Mouse (Mus musculus): ENCODE results near the gene Neil3. TPM values are rescaled to one million over a fixed set of nuclear protein-coding genes. Genes with fewer than 3 reads are reported as not detected.
"Not testable (repeated sequence)": the region's sequence is repeated elsewhere in the genome, so short reads cannot be mapped to it uniquely, and the experiment has no call there.

Gene Neil3
- polyA plus RNA-seq, 1 experiment from 2014 or later = 20.5 TPM

DNA sequence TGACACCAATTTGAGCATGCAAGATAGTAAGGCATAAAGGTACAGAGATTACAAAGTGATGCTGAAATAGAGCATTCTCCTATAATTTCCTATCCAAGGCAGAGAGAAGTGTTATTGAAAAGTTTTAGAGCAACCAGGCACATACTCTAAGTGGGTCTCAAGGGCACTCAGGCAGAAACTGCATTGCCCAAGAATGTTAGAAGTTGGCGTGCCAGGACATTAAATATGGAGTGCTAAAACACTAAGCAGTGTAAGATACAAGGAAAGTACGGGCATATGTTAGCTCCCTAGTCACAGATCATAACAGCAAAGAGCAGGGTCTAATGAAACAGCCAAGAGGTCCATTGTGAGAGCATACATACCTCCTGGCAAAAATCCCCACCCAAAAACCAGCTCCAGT, 65.3 kb downstream of the Neil3 start:
- H3K9me3 ChIP-seq (ENCODE audit: low read length) = no peaks in the 10 kb centered on the region
- ATAC-seq = no peak
- no peaks in the 10 kb centered on the region for H3K36me3 ChIP-seq (replicated peaks; ENCODE audit: insufficient read depth, low read length)
- no peaks in the 10 kb centered on the region for H3K27me3 ChIP-seq (ENCODE audit: insufficient read depth, low read length)
- H3K4me3 ChIP-seq (ENCODE audit: low read depth, low read length) = no peak overlapping the region
- H3K4me1 ChIP-seq (ENCODE audit: insufficient read depth) = no peaks in the 10 kb centered on the region
- no peak overlapping the region for H3K9ac ChIP-seq (replicated peaks)
- no peak overlapping the region for H3K4me2 ChIP-seq (ENCODE audit: low read depth, low read length)
- DNase-seq = no peak
- WGBS (ENCODE audit: insufficient replicate concordance) = 71% methylated on average over 2 of the region's 2 CpGs
- H3K27ac ChIP-seq (ENCODE audit: low read depth) = no peak overlapping the region
- TF ChIP-seq EP300 (IDR thresholded peaks at IDR 0.05; ENCODE audit: low read depth) (no peak), CTCF (IDR thresholded peaks at IDR 0.05; ENCODE audit: low read depth) (no peak)

DNA sequence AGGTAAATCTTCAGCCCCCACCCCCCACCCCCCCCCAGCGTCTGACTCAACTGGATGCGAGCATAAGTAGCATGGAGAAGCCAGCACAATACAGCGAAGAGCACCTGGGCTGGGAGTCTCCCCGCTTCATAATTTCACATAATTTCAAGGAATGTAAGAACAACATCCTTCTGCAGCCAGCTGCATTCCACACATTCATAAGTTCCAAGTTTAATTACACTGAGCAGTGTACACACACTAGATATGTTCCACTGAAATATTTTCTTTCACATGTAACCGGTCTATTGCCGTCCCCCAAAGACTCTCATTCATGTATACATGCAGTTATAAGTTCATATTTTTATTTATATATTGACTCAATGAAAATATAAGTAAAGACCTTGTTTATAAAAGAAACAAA, 72.6 kb downstream of the Neil3 start:
- H3K27ac ChIP-seq (ENCODE audit: low read depth) = no peak overlapping the region
- no peak for DNase-seq
- no peaks in the 10 kb centered on the region for H3K4me1 ChIP-seq (ENCODE audit: insufficient read depth)
- H3K27me3 ChIP-seq (ENCODE audit: insufficient read depth, low read length) = no peaks in the 10 kb centered on the region
- 82% methylated on average over 6 of the region's 6 CpGs for WGBS (ENCODE audit: insufficient replicate concordance)
- no peak overlapping the region for H3K4me2 ChIP-seq (ENCODE audit: low read depth, low read length)
- no peaks in the 10 kb centered on the region for H3K9me3 ChIP-seq (ENCODE audit: low read length)
- TF ChIP-seq CTCF (IDR thresholded peaks at IDR 0.05; ENCODE audit: low read depth) (no peak), EP300 (IDR thresholded peaks at IDR 0.05; ENCODE audit: low read depth) (no peak)
- H3K9ac ChIP-seq (replicated peaks) = no peak overlapping the region
- no peaks in the 10 kb centered on the region for H3K36me3 ChIP-seq (replicated peaks; ENCODE audit: insufficient read depth, low read length)
- ATAC-seq = no peak
- no peak overlapping the region for H3K4me3 ChIP-seq (ENCODE audit: low read depth, low read length)

DNA sequence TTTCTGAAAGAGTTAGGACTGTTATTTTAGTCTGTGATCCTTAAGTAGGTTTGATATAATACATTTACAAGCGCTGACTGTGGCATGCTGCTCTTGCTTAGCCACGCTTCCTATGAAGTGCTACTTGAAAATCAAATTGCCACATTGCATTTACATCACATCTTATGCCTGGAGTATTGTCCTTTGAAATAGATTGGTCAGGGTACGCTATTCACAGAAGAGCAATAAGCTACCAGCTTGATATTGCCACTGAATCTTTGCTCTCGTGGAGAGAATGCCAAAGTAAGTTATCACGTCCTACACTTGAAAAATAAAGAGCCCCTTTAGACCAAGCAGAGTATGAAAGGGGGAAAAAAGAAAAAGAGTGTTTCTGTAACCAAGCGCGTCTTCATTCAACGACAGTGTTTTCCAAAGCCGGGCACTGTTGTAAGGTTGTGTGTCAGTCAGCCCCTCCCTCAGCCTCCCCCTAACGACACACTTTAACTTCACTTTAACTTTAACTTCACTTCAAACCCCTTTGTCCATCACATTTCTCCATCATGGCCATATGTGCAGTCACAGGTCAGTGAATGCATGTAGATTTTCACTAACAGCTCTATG, 76.3 kb downstream of the Neil3 start:
- 81% methylated on average over 10 of the region's 10 CpGs for WGBS (ENCODE audit: insufficient replicate concordance)
- Histone ChIP-seq H3K9ac (replicated peaks) (no peak overlapping the region), H3K27ac (ENCODE audit: low read depth) (no peak overlapping the region), H3K9me3 (ENCODE audit: low read length) (no peaks in the 10 kb centered on the region), H3K4me2 (ENCODE audit: low read depth, low read length) (no peak overlapping the region), H3K4me3 (ENCODE audit: low read depth, low read length) (no peak overlapping the region), H3K27me3 (ENCODE audit: insufficient read depth, low read length) (no peaks in the 10 kb centered on the region), H3K4me1 (ENCODE audit: insufficient read depth) (no peaks in the 10 kb centered on the region), H3K36me3 (replicated peaks; ENCODE audit: insufficient read depth, low read length) (no peaks in the 10 kb centered on the region)
- DNase-seq (no peak), ATAC-seq (no peak)
- TF ChIP-seq CTCF (IDR thresholded peaks at IDR 0.05; ENCODE audit: low read depth) (no peak), EP300 (IDR thresholded peaks at IDR 0.05; ENCODE audit: low read depth) (no peak)

DNA sequence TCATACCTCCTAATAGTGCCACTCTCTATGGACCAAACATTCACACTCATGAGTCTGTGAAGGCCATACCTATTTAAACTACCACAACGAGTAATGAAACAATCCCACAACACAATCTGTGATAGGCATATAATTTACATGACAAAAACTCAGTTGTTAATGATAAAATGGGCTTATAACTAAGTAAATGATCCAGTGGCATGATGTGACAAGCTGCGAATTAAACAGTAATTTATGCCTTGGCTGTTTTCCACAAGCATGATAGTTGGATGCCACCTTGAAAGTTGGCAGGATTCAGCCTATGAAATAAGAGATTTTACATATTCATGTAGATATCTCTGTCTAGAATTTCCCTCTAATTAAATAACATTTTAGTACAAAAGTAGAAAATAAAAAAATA, 99.3 kb downstream of the Neil3 start:
- H3K27me3 ChIP-seq (ENCODE audit: insufficient read depth, low read length) = no peaks in the 10 kb centered on the region
- no peak overlapping the region for H3K27ac ChIP-seq (ENCODE audit: low read depth)
- H3K9me3 ChIP-seq (ENCODE audit: low read length) = no peaks in the 10 kb centered on the region
- DNase-seq (no peak), ATAC-seq (no peak)
- no peaks in the 10 kb centered on the region for H3K4me1 ChIP-seq (ENCODE audit: insufficient read depth)
- no peak overlapping the region for H3K9ac ChIP-seq (replicated peaks)
- no peak overlapping the region for H3K4me2 ChIP-seq (ENCODE audit: low read depth, low read length)
- H3K4me3 ChIP-seq (ENCODE audit: low read depth, low read length) = no peak overlapping the region
- WGBS (ENCODE audit: insufficient replicate concordance) = 59% methylated on average over 2 of the region's 2 CpGs
- H3K36me3 ChIP-seq (replicated peaks; ENCODE audit: insufficient read depth, low read length) = no peaks in the 10 kb centered on the region
- TF ChIP-seq EP300 (IDR thresholded peaks at IDR 0.05; ENCODE audit: low read depth) (no peak), CTCF (IDR thresholded peaks at IDR 0.05; ENCODE audit: low read depth) (no peak)

DNA sequence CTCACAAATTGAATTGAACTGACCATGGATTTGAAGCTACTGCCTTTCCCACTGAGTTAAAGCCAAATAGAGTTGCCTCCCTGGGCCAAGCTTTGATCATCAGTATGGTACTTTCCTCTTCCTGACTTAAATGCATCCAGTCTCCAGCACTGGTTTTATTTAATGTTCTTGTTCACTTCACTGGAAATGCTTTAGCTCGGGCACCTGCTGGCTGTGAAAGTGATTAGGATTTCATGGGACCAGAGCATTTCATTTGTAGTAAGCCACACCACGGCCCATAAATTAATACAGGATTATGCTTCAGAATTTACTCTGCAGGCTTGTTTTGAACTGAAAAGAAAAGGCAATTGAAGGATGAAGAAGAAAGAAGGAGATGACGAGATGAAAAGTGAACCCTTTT, 100.8 kb downstream of the Neil3 start:
- H3K4me2 ChIP-seq (ENCODE audit: low read depth, low read length); H3K36me3 ChIP-seq (replicated peaks; ENCODE audit: insufficient read depth, low read length); H3K9ac ChIP-seq (replicated peaks); H3K4me3 ChIP-seq (ENCODE audit: low read depth, low read length); H3K27me3 ChIP-seq (ENCODE audit: insufficient read depth, low read length); H3K27ac ChIP-seq (ENCODE audit: low read depth); H3K9me3 ChIP-seq (ENCODE audit: low read length); H3K4me1 ChIP-seq (ENCODE audit: insufficient read depth); DNase-seq; ATAC-seq: not testable (repeated sequence)
- 69% methylated on average over 3 of the region's 3 CpGs for WGBS (ENCODE audit: insufficient replicate concordance)

Other genes starting within 250 kb of the Neil3 start
- 27.5 and 27.8 TPM in 2 replicates for gene Aga, start 127.3 kb downstream of the Neil3 start, polyA plus RNA-seq (2015; fragmentation: Nextera tagmentation; extraction: Ambion mirVana)

Measured in liver, postnatal 0 days (tissue).